Mouse (Mus musculus): ENCODE data around the gene Vrk1. TPM values are rescaled to one million over a fixed set of nuclear protein-coding genes. Genes with fewer than 3 reads are reported as not detected.

The Vrk1 gene
- total RNA-seq, 2 experiments from 2014 or later = 15.5 to 17.6 TPM

DNA sequence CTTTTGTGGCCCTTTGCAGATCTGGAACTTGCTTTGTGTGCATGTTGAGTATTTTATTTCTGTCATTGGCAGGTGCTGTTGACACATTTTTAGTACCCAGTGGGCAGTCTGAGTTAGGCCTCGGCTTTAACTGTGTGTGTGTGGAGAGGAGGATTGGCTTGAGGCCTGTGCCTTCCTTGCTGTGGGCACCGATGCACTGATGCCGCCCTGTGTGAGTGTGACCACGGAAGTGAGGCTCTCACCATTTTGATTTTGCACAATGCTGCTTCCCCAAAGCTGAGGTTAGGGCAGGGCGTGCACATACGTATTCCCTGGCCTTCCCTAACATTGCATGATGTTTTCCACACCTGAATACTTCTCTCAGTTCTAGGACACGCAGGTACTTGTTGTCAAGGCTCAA is 30.2 kb downstream of the Vrk1 start:
- DNase-seq (ENCODE audit: low spot score in 2 of 2) = no peak

- no peak for DNase-seq (ENCODE audit: low spot score in 2 of 2)
Observed at GRCm38 (mm10) chr12:106046143-106046795, 36.2 kb downstream of the Vrk1 start.

DNA sequence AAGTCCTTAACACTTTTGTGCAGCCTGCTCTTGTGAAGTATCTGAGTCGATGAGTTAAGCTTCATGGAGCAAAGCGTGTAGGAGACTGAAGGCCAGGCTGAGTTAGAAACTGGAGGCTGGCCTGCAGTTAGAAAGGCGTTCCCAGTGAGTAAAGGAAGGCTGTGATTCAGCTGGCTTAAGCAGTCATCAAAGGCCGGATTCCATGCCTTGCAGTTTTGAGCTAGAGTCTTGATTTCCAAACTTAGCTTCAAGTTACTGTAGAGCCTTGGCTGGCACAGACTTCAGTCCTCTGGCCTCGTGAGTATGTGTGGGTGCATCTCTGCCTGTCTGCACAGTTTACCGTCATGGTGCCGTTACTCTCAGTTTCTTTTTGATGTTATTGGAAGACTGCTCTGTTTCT is 42.2 kb downstream of the Vrk1 start:
- DNase-seq (ENCODE audit: low spot score in 2 of 2) = no peak

- peak; percentile 78 to 97 for DNase-seq (ENCODE audit: low spot score in 2 of 2)
Observed at GRCm38 (mm10) chr12:106055799-106056198, 45.8 kb downstream of the Vrk1 start.

DNA sequence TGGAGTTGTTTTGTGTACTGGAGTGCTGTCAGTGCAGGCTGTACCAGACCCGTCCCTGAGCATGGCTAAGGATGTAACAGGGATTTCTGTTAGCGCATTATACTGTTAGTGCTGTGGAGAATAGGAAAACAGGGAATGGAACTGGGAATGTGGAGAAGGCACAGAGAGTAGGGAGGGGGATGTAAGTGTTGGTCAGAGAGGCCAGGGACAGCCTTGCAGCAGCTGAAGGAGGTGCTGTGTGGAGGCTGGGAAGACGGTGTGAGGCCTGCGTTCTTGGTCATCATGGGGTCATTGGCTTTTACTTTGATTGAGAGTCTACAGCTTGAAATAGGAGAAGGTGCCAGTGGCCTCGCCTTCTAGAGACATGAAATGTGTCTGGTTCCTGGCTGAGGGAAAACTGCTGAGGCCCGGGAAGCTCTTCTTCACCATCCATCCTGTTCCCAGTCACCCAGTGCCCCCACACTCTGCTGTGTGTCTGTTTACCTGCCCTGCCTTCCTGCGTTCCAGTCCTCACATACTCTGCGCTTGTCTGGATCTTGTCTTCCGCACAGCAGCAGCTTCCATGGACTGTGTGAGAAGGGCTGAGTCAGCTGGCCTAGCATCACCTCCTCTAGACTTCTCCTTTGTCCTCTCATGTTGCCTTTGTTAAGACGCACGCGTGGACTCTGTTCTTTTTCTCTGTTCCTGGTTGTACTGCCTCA is 50.0 kb downstream of the Vrk1 start:
- DNase-seq (ENCODE audit: low spot score in 2 of 2) = no peak

GRCm38 (mm10) chr12:106070434-106071155 is 60.6 kb downstream of the Vrk1 start:
- no peak for DNase-seq (ENCODE audit: low spot score in 2 of 2)

DNA sequence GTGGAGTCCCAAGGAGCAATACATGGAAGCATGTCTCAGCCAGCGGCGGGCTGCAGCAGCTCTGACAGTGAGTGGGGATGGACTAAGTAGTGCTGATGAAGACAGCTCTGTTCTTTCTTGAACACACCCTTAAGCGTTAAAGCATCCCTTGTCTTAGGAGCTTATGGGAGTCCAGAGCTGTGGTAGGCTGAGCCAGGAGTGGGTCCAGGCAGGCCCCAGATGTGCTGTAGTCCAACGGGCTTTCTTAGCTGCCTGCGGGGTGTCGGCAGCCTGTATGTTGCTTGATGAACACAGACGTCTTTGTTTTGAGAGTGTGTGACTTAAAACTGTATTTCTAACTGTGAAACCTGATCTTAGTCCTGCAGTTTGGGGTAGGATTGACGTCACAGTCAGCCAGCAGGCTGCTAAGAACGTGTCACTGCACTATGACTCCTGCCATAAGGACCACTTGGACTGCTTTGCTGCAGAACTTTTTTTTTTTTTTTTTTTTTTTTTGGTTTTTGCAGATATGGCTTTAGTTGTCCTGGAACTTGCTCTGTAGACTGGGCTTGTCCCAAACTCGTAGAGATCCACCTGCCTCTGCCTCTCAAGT is 61.6 kb downstream of the Vrk1 start:
- DNase-seq (ENCODE audit: low spot score in 2 of 2) = no peak

DNA sequence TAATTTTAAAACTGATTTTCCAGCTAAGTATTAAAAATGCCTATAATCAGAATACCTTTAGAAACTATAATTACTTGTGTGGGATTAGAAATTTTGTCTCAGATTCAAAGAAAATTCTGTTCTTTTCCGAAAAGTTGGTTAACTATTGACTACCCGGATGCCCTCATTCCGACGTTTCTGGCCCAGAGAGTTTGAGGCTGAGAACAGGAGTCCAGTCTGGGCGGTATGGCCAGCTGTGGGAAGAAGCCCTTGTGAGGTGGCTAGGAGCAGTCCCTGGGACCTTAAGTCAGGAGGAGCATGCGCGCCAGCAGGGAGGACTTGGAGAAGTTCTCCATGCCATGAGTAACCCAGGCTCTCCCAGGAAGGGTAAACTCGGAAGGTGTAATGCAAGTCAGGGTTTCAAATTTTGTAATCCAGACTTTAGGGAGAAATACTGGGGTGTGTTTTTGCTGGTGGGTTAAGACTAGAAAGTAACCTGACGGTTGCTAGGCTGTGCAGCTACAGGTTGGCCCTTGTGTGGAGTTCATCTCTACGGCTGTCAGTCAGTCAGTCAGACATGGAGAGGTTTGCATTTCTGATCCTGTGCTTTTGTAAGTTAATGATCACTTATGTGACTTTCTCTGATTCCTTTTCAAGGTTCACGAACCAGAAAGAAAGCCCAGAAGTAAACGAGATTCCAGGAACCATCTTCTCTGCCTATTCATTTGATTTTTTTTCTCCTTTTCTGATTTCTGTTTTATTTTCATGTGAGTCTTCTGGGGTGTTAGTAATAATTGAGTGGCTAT is 64.5 kb downstream of the Vrk1 start:
- no peak for DNase-seq (ENCODE audit: low spot score in 2 of 2)

- no peak for DNase-seq (ENCODE audit: low spot score in 2 of 2)
Observed at GRCm38 (mm10) chr12:106076131-106076530, 66.1 kb downstream of the Vrk1 start.

- no peak for DNase-seq (ENCODE audit: low spot score in 2 of 2)
Observed at GRCm38 (mm10) chr12:106080511-106080910, 70.5 kb downstream of the Vrk1 start.

DNA sequence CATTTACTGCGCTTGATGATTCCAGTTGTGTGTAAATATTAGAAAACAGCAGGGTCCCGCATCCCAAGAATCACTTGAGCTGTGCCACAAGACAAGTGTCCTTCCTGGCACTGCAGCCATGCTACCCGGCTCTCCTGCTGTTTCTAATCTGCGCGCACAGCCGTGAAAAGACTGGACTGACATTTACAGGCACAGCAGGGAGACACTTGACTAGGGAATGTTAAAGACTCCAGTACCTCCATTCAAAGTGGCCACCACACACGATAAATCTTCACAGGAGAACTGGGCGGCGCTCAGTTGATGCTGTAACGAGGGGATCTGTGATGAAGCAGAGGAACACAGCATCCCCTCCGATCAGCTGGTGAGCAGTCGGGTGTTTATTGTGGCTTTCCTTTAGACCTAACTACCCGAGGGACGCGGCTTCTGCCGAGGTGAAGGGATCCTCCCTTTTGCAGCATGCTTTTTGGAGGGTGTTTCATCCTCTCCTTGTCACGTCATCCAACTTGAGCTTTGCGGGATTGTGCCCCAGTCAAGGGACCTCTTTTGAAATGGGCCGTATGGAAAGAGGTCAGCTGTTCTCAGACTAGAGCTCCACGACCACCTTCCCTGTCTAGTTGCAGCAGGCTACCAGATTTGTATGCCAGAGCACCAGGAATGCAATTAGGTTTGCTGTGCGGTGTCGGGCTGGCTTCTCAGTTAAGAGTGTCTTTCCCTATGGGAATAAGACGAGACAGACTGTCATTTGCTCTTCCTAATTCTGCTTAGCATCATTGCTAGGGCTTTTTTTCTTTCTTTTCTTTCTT is 71.1 kb downstream of the Vrk1 start:
- DNase-seq (ENCODE audit: low spot score in 2 of 2) = peak in 1 of 2 experiments; percentile 43

DNA sequence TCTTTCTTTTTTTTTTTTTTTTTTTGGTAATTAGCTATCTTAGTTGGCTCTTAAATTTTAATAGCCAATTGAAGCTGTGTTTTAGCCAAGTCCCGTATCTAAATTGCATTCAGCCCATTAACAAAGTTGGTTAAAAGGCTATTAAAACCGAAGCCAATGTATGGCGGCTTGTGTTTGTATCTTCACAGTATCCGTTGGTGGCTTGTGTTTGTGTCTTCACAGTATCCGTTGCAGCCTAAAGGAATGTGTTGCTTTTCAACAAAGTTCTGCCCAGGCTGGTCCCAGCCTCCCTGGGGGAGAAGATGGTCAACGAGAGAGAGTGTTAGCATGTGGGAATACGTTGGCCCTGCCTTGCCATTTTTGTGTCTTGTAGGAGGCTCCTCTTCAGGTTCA is 71.7 kb downstream of the Vrk1 start:
- DNase-seq (ENCODE audit: low spot score in 2 of 2) = no peak

DNA sequence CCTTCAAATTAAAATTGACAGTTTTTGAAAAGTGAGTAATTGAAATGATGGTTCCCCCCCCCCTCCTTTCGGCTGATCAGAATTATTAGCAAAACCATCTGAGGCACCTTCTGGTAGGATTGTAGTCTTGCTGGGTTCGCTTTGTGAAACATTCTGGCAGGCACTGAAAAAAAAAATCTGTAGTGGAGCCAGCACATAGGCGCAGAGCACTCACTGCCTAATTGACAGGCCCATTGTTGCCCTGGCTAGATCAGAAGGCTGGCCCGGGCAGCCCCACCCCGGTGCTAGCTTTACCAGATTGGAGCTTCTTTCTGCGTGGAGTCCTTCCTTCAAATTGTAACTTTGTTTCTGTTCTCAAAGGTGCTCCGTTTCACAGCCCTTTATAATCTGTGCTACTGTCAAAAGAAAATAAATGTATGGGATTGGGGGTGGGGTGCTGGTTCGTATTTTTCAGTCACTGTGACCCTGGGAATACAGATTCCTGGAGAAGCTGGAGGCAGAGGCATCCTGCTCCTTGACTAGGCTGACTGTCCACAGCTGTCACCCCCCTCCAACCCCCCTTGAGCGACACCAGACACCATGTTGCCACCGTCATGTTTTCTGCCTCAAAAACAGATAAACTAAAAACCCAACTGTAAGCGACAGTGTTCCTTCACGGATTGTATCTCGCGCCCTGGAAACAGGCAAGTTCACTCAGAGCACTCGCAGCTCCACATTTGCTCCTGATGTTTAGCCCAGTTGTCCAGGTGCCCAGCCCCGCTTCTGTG is 72.3 kb downstream of the Vrk1 start:
- peak; percentile 43 to 78 for DNase-seq (ENCODE audit: low spot score in 2 of 2)

DNA sequence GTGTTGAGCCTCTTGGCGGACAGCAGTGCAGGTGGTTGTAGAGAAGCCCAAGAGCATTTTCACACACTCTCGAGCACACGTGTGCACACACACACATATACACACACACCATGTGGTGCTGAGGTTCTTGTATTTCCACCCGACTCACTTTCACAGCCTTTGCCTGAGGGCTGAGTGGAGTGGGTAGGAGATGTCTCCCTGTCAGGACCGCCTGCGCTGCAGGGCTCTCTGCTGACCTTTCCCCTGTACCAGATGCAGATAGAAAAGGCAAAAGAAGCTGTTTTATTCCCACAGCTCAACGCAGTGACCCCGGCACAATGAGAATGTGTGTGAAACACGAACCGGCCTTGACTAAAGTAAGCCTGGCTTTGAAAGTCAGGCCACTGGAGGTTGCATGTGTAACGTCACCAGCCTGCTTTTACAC is 72.9 kb downstream of the Vrk1 start:
- DNase-seq (ENCODE audit: low spot score in 2 of 2) = no peak

- DNase-seq (ENCODE audit: low spot score in 2 of 2) = no peak
Observed at GRCm38 (mm10) chr12:106084126-106084525, 74.1 kb downstream of the Vrk1 start.

DNA sequence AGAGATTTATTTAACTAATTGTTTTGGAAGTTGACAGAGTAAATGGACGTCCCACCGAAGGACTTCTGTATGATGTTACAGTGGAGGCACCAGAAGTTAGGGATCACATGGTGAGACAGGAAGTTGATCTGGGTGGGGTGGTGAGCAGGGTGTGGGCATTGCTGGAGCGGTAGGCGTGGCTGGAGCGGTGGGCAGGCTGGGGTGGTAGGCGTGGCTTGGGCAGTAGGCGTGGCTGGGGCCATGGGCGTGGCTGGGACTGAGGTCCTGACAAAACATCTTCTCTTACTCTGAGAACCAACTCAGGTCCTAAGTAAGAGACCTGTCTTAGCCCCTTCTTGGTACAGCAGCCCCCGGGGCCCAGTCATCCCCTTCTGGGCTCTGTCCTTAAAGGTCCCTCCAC is 84.8 kb downstream of the Vrk1 start:
- no peak for DNase-seq (ENCODE audit: low spot score in 2 of 2)

- no peak for DNase-seq (ENCODE audit: low spot score in 2 of 2)
Observed at GRCm38 (mm10) chr12:106102003-106102402, 92.0 kb downstream of the Vrk1 start.

DNA sequence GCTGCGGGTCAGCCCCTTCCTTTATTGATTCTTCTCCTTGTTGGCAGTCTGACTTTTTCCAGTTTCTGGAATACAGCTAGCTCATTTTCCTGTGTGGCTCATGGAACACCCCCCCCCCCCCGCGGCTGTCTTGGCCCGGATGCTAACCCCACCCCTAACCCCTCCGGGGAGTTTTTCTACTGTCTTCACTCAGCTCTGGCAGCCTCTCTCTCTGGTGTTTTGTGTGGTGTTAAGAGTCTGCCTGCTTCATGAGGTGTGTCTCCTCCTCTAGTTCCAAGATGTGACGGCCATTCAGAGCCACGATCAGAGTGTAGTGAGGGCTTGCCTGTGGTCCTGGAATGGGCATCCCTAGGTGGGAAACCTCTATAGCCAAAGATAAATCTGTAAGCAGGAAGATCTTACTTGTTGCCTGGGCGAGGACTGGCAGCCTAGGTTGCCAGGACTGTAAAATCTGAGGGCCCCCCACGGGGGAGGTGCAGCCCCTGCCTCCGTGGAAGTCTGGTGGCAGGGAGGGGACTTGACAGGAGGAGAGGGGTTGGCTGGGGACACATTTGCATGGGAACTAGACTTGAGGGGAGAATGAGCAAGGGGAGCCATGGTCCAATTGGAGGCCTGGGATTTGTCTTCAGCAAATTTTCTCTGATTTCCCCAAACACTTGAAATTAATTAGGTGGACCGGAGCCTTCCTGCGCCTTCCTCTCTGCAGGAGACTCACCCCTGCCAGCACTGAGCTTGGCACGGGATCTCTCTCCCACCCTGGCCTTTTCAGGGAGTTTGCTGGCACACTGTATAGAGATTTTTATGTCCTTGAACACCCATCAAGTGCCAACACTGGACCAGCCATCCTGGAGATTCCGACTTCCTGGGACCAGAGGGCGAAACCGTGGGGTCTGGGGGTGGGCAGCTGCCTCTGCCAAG is 93.0 kb downstream of the Vrk1 start:
- DNase-seq (ENCODE audit: low spot score in 2 of 2) = no peak
